Mouse (Mus musculus): Measurements from ENCODE around the gene Mylpf. TPM values are rescaled to one million over a fixed set of nuclear protein-coding genes. Genes with fewer than 3 reads are reported as not detected.

The Mylpf gene
- 18.8 TPM for total RNA-seq (2023)

DNA sequence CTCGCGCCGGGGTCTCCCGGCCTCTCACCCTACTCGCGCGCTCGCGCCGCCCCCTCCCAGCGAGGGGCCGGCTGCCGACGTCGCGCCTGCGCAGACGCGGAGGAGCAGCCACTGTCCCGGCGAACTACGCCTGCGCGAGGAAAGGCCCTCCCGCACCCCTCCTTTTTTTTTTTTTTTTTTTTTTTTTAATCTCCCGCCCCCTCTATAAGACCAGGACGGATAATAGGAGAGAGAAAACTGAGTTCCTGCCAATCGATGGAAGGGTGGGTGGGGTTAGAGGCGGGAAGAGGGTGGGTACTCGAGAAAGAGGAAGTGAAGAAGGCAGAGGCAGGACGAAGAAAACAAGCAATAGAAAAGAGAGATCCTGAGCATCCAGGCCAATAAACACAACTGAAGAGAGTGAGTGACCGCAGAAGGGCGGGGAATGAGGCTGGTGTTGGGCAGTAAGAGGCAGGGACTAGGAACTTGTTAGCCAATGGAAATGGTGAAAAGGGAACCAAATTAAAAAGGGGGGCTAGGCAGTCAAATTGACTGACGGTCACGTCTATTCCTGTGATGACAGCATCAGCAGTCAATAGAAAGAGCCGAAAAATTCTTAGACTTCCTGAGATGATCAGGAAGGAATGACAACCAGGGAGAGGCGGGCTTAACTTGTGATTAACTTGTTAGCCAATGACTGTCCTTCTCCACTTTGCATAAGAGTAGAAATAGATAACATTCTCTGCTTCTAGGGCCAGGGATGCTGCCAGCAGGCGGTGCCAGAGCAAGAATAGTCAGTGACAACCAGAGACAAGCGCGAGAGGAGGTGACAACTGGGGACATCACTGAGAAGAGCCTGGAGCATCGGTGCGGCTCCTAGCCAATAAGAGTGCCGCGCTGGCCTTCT is at the start of gene Mylpf:
TSS of gene Mylpf (plus strand) at position 338 of the 886 bp plus-strand sequence.

DNA sequence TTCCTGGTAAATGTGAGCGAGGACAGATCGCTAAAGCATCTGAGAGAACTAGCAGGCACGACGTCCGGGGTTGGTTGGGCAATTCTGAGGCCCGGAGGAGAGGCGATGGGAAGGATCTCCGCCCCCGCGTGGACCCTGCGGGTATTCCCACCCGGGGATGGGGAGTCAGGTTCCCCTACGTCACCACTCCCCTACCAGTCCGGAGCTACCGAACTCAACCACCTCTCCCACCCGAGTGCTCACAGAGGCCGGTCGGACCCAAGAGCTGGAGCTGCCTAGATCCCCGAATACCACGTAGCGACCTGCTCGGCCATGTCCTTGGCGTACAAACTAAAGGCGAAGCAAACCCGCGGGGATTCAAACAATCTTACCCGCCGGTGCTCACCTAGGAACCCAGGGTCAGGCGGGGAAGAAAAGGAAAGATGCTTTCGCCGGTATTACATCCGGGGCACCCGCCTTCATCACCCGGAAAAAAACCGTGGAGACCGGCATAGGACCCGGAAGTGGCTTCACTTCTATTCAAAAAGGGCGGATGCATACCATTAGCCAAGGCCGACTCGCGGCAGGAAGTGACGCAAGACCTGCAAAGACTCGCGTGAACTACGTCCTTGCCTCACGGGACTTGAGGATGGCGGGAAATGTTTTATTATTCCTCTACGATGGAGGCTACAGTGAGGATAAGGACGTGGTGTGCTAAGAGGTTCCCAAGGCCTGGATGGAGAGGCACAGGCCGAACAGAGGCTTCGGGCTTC is 13.0 kb upstream of the Mylpf start, which contains the start of gene Cd2bp2:
TSS of gene Cd2bp2 (minus strand) at position 507 of the 752 bp plus-strand sequence.

DNA sequence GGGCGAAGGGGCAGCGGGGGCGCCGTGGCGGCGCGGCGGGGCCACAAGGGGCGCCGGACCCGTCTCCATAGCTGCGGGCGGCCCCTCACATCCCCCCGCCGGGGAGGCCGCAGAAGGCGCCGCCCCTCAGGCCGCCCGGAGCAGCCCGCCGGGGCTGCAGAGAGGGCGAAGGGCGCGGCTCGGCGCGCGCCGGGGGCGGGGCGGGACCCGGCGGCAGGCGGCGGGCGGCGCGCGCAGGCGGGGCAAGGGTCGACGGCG is 466 bp upstream of the Mylpf start, which contains the start of gene Tbc1d10b:
TSS of gene Tbc1d10b (minus strand) at position 174 of the 258 bp plus-strand sequence.

DNA sequence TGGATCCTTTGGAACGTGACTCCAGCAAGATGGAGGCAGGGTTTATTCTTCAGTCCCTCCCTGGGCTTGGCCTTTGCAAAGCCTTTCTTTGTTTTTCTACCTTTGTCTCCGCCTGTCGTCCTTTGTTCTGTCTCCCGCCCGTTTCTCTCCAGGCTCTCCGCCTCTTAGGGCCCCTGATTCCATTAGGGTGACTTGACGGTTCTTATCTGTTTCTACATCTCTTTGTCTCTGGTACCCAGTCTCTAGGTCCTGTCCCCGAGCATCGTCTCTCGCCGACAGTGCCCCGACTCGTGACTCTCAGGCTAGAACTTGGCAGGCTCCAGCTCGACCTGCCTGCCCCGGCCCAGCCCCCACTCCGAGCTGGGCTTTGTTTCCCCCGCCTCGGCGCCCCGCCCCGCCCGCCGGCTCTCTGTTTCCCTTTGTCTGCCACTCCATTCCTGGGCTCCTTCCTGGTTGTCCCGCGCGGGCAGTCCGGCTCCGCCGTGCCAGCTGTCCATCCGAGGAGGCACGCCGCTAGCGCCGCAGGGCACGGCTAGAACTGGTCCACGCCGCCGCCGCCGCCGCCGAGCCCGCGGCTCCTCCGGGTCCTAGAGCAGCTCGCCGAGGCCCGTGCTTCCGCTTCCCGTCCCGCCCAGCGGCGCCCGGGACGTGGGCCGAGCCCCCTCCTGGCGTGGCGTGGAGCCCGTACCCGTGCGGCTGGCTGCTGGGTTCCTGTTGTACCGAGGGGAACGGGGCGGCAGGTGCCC is 24.1 kb downstream of the Mylpf start, which contains the start of the genes Zfp553 and Sept1:
TSS of gene Zfp553 (plus strand) at position 440 of the 746 bp plus-strand sequence.
TSS of gene Sept1 (minus strand) at position 509 of the 746 bp plus-strand sequence.

DNA sequence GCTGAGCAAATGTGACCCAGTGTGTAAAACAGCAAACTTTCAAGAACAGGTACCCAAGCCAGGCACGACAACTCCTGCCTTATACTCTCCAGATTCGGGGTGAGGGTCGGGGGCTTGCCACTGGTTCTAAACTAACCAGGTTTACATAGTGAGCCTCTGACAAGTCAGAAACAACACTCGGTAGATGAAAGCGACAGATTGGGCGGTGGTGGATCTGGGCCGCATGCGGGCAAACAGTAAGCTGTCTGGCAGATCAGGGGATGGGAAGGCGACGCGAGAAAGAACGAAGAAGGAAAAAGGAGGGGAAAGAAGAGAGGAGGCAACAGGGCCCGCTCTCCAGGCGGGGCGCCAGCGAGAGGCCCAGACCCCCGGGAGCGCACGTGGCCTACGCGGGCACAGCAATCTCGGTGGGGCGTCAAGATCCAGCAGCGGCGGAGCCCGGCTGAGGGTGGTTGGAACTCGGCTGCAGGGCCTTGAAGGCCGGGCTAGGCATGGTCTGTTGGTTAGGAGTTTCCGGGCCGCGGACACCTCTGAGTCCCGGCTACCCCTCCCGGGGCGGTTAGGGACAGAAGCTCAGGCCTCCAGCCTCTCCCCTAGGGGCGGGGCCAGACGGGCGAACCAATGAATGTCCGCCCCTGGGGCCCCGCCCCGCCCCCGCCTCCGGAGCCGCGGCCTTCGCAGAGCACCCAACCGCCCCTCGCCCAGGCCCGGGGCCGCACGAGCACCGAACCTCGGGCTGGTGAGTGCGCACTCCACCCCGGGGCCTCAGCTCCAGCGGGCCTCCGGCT is 35.4 kb downstream of the Mylpf start, which contains the start of gene Zfp771:
TSS of gene Zfp771 (plus strand) at position 405 of the 788 bp plus-strand sequence.

DNA sequence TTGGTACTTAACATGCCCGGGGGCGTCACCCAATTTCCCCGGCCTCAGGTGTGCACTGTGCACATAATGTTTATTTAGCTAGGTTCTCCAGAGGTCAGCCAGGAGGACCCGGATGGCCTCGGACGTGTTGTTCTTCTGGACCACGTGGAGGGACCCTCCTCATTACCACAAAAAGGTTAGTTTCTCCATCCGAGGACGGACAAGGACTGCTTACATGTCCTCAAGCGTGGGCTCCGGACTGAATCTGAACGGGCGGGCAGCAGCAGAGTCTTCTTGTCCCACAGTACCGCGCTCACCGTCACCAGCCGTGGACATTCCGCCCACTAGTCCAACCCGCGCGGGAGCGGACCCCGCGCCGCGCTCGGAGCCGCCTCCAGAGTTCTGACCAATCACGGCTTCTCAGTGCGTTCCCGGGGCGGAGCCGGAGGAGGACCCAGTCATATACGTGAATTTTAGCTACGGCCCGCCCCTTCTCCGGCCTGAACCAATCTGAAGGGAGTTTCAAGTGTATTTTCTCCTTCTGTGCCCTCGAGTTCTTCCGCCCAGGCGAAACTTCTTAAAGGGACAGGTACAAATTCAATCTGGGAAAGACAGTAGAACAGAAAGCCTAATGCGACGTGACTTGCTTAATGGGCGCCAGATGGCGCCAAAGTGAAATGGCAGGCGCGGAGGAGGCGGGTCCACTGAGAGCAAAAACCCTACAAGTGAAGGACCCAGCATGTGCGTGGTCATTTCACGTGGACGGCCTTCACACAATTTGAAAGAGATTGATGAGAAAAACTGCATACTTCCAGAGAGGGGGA is 51.8 kb downstream of the Mylpf start, which contains the start of gene Dctpp1:
TSS of gene Dctpp1 (minus strand) at position 401 of the 803 bp plus-strand sequence.

Other genes starting within 250 kb of the Mylpf start
- gene Cdipt, start 233.0 kb upstream of the Mylpf start, total RNA-seq (2023): 154 TPM
- gene Cdiptos, start 232.8 kb upstream of the Mylpf start, total RNA-seq (2023): not detected
- 39.4 TPM for gene Mvp, start 194.3 kb upstream of the Mylpf start, total RNA-seq (2023)
- not detected for gene Pagr1b, start 192.4 kb upstream of the Mylpf start, total RNA-seq (2023)
- gene Pagr1a, start 191.5 kb upstream of the Mylpf start, total RNA-seq (2023): 27.0 TPM
- gene Gm42742, start 187.8 kb upstream of the Mylpf start, total RNA-seq (2023): 35.1 TPM
- 5.5 TPM for gene Prrt2, start 187.7 kb upstream of the Mylpf start, total RNA-seq (2023)
- gene Maz, start 181.9 kb upstream of the Mylpf start, total RNA-seq (2023): 228 TPM
- gene Kif22, start 166.4 kb upstream of the Mylpf start, total RNA-seq (2023): 1.9 TPM
- not detected for gene Zg16, start 121.6 kb upstream of the Mylpf start, total RNA-seq (2023)
- 95.7 TPM for gene AI467606, start 117.5 kb upstream of the Mylpf start, total RNA-seq (2023)
- gene Qprt, start 86.7 kb upstream of the Mylpf start, total RNA-seq (2023): 34.3 TPM
- 356 TPM for gene Spn, start 71.1 kb upstream of the Mylpf start, total RNA-seq (2023)
- gene Cd2bp2, start 12.8 kb upstream of the Mylpf start, total RNA-seq (2023): 80.1 TPM
- 57.2 TPM for gene Tbc1d10b, start 422 bp upstream of the Mylpf start, total RNA-seq (2023)
- gene Zfp553, start 24.2 kb downstream of the Mylpf start, total RNA-seq (2023): 12.1 TPM
- gene Sept1, start 24.2 kb downstream of the Mylpf start, total RNA-seq (2023): 664 TPM
- gene Zfp771, start 35.4 kb downstream of the Mylpf start, total RNA-seq (2023): 13.5 TPM
- gene Dctpp1, start 51.8 kb downstream of the Mylpf start, total RNA-seq (2023): 15.0 TPM
- 22.2 TPM for gene Sephs2, start 65.2 kb downstream of the Mylpf start, total RNA-seq (2023)
- gene Itgal, start 87.4 kb downstream of the Mylpf start, total RNA-seq (2023): 195 TPM
- 0.24 TPM for gene Zfp768, start 136.7 kb downstream of the Mylpf start, total RNA-seq (2023)
- gene Zfp747, start 167.2 kb downstream of the Mylpf start, total RNA-seq (2023): 22.1 TPM
- gene 9130019O22Rik, start 178.3 kb downstream of the Mylpf start, total RNA-seq (2023): 6.5 TPM
- gene E430018J23Rik, start 184.7 kb downstream of the Mylpf start, total RNA-seq (2023): 20.0 TPM
- 12.6 TPM for gene Zfp764, start 197.9 kb downstream of the Mylpf start, total RNA-seq (2023)
- 14.5 TPM for gene Zfp688, start 213.2 kb downstream of the Mylpf start, total RNA-seq (2023)
- gene Zfp689, start 240.3 kb downstream of the Mylpf start, total RNA-seq (2023): 8.7 TPM